Mouse (Mus musculus) monocyte, adult 2 months (primary cell): Measurements from ENCODE around the gene Hdgfl3.
"Not testable (repeated sequence)": the region's sequence is repeated elsewhere in the genome, so short reads cannot be mapped to it uniquely, and the experiment has no call there.

Source experiments
- DNase-seq, 2 experiments: peaks; one replicate each; pipeline ENCODE4 v3.0.0; 2022; ENCODE audit warnings: low spot score in 2 of 2, low read depth in 1 of 2

The Hdgfl3 gene

GRCm38 (mm10) chr7:81856221-81856620 lies 78.1 kb downstream of the Hdgfl3 start:
- peak; percentile 28 to 37 for DNase-seq

GRCm38 (mm10) chr7:81855694-81856093 lies 78.6 kb downstream of the Hdgfl3 start, which contains the start of gene Gm10160:
Gene Gm10160, minus strand, starts transcription at chr7:81855794.
- DNase-seq, result no peak

- peak; percentile 48 to 54 for DNase-seq
Observed at GRCm38 (mm10) chr7:81854568-81855307, 79.5 kb downstream of the Hdgfl3 start.

GRCm38 (mm10) chr7:81851706-81852105 lies 82.6 kb downstream of the Hdgfl3 start:
- DNase-seq, result no peak

GRCm38 (mm10) chr7:81850171-81850570 lies 84.1 kb downstream of the Hdgfl3 start:
- DNase-seq, result no peak

GRCm38 (mm10) chr7:81849633-81850032 lies 84.6 kb downstream of the Hdgfl3 start:
- DNase-seq, result no peak

- peak; percentile 42 to 49 for DNase-seq
Observed at GRCm38 (mm10) chr7:81849214-81849613, 85.1 kb downstream of the Hdgfl3 start.

- DNase-seq, result no peak
Observed at GRCm38 (mm10) chr7:81847777-81848176, 86.5 kb downstream of the Hdgfl3 start.

GRCm38 (mm10) chr7:81847010-81847409 lies 87.3 kb downstream of the Hdgfl3 start:
- DNase-seq, result no peak

GRCm38 (mm10) chr7:81846008-81846407 lies 88.3 kb downstream of the Hdgfl3 start:
- no peak for DNase-seq

GRCm38 (mm10) chr7:81845313-81845712 lies 89.0 kb downstream of the Hdgfl3 start:
- DNase-seq, result no peak

GRCm38 (mm10) chr7:81844801-81845200 lies 89.5 kb downstream of the Hdgfl3 start:
- DNase-seq, result no peak

GRCm38 (mm10) chr7:81843903-81844302 lies 90.4 kb downstream of the Hdgfl3 start:
- no peak for DNase-seq

- no peak for DNase-seq
Observed at GRCm38 (mm10) chr7:81842998-81843397, 91.3 kb downstream of the Hdgfl3 start.

- DNase-seq, result no peak
Observed at GRCm38 (mm10) chr7:81842141-81842540, 92.1 kb downstream of the Hdgfl3 start.

GRCm38 (mm10) chr7:81841439-81841838 lies 92.8 kb downstream of the Hdgfl3 start:
- no peak for DNase-seq

- no peak for DNase-seq
Observed at GRCm38 (mm10) chr7:81840661-81841181, 93.6 kb downstream of the Hdgfl3 start.

- DNase-seq, result no peak
Observed at GRCm38 (mm10) chr7:81839746-81840145, 94.5 kb downstream of the Hdgfl3 start.

- not testable (repeated sequence) for DNase-seq
Observed at GRCm38 (mm10) chr7:81837771-81838170, 96.5 kb downstream of the Hdgfl3 start.

- DNase-seq, result no peak
Observed at GRCm38 (mm10) chr7:81835430-81835829, 98.8 kb downstream of the Hdgfl3 start.

GRCm38 (mm10) chr7:81834847-81835246 lies 99.4 kb downstream of the Hdgfl3 start:
- DNase-seq, result no peak
